Mouse (Mus musculus) liver, adult 2 months (tissue): Measurements from ENCODE around the gene Spata18. TPM values are rescaled to one million over a fixed set of nuclear protein-coding genes. Genes with fewer than 3 reads are reported as not detected.

Source experiments
- DNase-seq: peaks from one replicate; pipeline ENCODE4 v3.0.0-alpha.2; 2011; ENCODE audit warnings: low read depth, low spot score; ENCODE audit errors: extremely low read depth
- H3K27ac ChIP-seq: fragments of 200-500 bp; replicated peaks from 2 replicates; pipeline ENCODE4 v1.5.1; 2012; ENCODE audit warnings: low read depth, mild to moderate bottlenecking, control low read depth, inconsistent platforms, low read length; ENCODE audit not compliant: insufficient read depth
- H3K27me3 ChIP-seq: fragments of 200-500 bp; 2 replicates; pipeline ENCODE4 v1.6.1; 2012; ENCODE audit warnings: mild to moderate bottlenecking, moderate library complexity, low read length, inconsistent platforms; ENCODE audit not compliant: control insufficient read depth, insufficient read depth
- H3K36me3 ChIP-seq: fragments of 200-500 bp; 2 replicates; pipeline ENCODE4 v1.6.1; 2012; ENCODE audit warnings: low read length, inconsistent platforms; ENCODE audit not compliant: control insufficient read depth, insufficient read depth
- H3K4me1 ChIP-seq: fragments of 200-500 bp; 2 replicates; pipeline ENCODE4 v1.6.1; 2011; ENCODE audit warnings: low read length; ENCODE audit not compliant: control insufficient read depth, insufficient read depth
- H3K4me3 ChIP-seq: fragments of 200-500 bp; 2 replicates; pipeline ENCODE4 v1.5.1; 2011; ENCODE audit warnings: low read depth, mild to moderate bottlenecking, control low read depth, low read length, moderate library complexity; ENCODE audit not compliant: insufficient read depth
- H3K79me2 ChIP-seq: fragments of 200-500 bp; 2 replicates; pipeline ENCODE4 v1.6.1; 2012; ENCODE audit warnings: inconsistent platforms, mild to moderate bottlenecking, low read length, moderate library complexity; ENCODE audit not compliant: control insufficient read depth, insufficient read depth
- H3K9ac ChIP-seq: fragments of 200-500 bp; 2 replicates; pipeline ENCODE4 v1.6.1; 2012; ENCODE audit warnings: low read depth, mild to moderate bottlenecking, control low read depth, inconsistent platforms, low read length
- CTCF ChIP-seq: fragments of 200-500 bp; IDR thresholded peaks from 2 replicates; pipeline ENCODE4 v1.5.1; 2011; ENCODE audit warnings: low read depth, low read length, control low read depth
- POLR2A ChIP-seq: fragments of 200-500 bp; IDR thresholded peaks from 2 replicates; pipeline ENCODE4 v1.6.1; 2011; ENCODE audit warnings: low read length, control low read depth; ENCODE audit not compliant: insufficient read depth; ENCODE audit errors: extremely low read depth
- WGBS: fragments of 180-500 bp; shearing (Covaris S2); methylation state at CpG from one replicate; pipeline ENCODE4 v1.1.7; 2018; 5-methylcytosine and 5-hydroxymethylcytosine counted together
- polyA plus RNA-seq: library from polyadenylated mRNA; depleted of rRNA; stranded (reverse); fragments of >200 nt; gene quantifications from 2 replicates; pipeline ENCODE4 v1.2.3, GENCODE M21; 2012
- total RNA-seq: library from RNA; depleted of rRNA; stranded (reverse); fragments of >200 nt; gene quantifications from 2 replicates; pipeline ENCODE4 v1.2.3, GENCODE M21; 2014

Gene Spata18
- total and polyA plus RNA-seq, 2 experiments = not detected

- WGBS = 48% methylated on average over 26 of the region's 26 CpGs
- H3K4me1 ChIP-seq = no peaks in the 10 kb centered on the region
- H3K27ac ChIP-seq = no peak overlapping the region
- no peak overlapping the region for H3K4me3 ChIP-seq
- no peak for DNase-seq
- no peak for TF ChIP-seq CTCF
- no peak for TF ChIP-seq POLR2A
- H3K79me2 ChIP-seq = no peaks in the 10 kb centered on the region
- peaks cover 6% of the 10 kb centered on the region; the same call in 1 of the 2 replicates for H3K27me3 ChIP-seq
- H3K9ac ChIP-seq = no peak overlapping the region
- no peaks in the 10 kb centered on the region for H3K36me3 ChIP-seq
Measured at GRCm38 (mm10) chr5:73669386-73669785, 18.2 kb downstream of the Spata18 start.

DNA sequence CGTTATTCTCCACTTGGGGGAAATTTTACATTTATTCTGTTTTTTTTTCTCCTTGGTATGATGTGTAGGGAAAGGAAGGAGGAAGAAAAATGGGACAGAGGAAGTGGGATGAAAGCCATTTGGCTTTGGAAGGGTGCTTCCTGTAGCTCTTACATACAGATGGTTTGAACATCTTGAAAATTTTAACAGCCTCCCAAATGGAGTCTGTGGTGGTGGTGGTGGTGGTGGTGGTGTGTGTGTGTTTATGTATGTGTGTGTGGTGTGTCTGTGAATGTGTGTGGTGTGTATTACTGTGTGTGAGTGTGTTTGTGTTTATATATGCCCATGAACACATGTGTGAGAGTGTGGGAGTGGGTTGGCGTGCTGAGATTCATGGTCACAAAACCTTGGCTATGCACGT lies 24.4 kb downstream of the Spata18 start:
- no peak for DNase-seq
- TF ChIP-seq POLR2A (no peak), CTCF (no peak)
- WGBS = 85% methylated on average over 3 of the region's 3 CpGs
- Histone ChIP-seq H3K36me3 (no peaks in the 10 kb centered on the region), H3K4me3 (no peak overlapping the region), H3K4me1 (no peaks in the 10 kb centered on the region), H3K79me2 (no peaks in the 10 kb centered on the region), H3K27ac (no peak overlapping the region), H3K9ac (no peak overlapping the region), H3K27me3 (no peaks in the 10 kb centered on the region)

DNA sequence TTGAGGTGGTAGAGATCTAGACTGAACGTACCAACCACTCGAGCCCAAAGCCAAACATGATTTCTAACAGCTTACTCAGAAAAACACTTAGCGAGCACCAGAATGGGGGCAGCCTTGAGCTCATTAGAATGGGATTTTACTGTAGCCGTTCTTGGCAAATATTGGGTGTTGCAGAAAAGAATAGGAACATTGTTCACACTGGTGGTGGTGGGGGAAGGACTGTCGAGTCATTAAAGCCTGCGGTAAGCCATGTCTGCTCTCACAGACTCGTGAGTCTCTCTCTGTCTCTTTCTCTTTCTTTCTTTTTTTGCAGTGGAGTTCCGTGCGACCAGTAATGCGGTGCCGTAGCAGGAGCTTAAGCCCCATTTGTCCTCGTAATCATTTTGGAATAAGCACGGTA lies 25.4 kb downstream of the Spata18 start:
- TF ChIP-seq CTCF = no peak
- no peak for TF ChIP-seq POLR2A
- WGBS = 61% methylated on average over 13 of the region's 13 CpGs
- no peak for DNase-seq

DNA sequence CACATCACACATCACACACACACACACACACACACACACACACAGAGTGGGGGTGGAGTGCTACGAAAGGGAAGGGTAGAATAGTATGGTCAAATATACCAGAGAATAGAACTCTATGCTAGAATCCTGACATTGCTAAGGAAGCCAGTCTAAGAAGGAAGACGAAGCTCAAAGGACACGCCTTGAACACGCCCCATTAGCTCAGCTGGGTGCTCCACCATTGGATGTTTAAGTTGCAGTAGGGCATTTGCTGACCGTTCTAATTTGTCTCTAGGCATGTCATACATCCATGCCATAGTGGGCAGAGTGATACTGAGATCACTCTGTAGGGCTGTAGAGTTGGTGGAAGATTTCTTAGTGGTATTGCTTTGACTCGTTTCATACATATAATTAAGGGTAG lies 32.0 kb downstream of the Spata18 start:
- Histone ChIP-seq H3K4me1 (no peaks in the 10 kb centered on the region), H3K4me3 (no peak overlapping the region), H3K36me3 (no peaks in the 10 kb centered on the region), H3K27me3 (no peaks in the 10 kb centered on the region), H3K79me2 (no peaks in the 10 kb centered on the region), H3K27ac (no peak overlapping the region), H3K9ac (no peak overlapping the region)
- TF ChIP-seq CTCF = no peak
- TF ChIP-seq POLR2A = no peak
- 80% methylated on average over 6 of the region's 6 CpGs for WGBS
- DNase-seq = no peak

More for the DNA sequence above, 25.4 kb downstream of the Spata18 start:
- H3K27ac ChIP-seq = no peak overlapping the region
- H3K9ac ChIP-seq = no peak overlapping the region
- H3K4me1 ChIP-seq = no peaks in the 10 kb centered on the region
- H3K4me3 ChIP-seq = no peak overlapping the region
- H3K36me3 ChIP-seq = no peaks in the 10 kb centered on the region
- H3K79me2 ChIP-seq = no peaks in the 10 kb centered on the region
- no peaks in the 10 kb centered on the region for H3K27me3 ChIP-seq

DNA sequence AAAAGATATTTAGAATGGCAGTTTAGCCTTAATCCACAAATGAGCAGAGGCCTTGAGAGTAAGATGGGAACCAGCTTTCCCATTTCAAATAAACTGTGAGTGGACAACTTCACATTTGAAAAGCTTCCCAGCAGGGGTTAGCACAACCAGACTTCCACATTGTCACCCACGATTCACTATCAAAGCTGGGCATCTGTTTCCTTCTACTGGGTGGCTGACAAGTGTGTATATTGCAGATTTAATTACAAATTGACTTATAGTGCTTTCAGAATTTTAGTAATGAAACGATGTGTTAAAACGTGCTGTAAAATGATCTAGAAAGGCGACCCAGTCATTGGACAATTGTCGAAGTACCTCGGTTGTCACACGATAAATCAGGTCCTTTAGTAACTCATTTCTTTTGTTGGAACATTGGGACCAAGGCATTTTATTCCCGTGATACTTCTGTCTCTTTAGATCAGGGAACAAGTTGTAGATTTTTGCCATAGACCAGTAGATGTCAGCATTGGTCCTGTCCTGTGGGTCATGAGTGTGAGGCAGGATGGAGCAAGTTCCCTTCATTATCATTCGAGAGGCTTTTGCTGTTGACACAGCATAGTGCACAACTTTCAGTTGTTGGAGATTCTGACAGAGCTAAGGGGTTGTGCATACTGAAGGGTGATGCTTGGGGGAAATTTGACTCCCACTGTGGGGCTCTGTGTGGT lies 32.7 kb downstream of the Spata18 start:
- no peaks in the 10 kb centered on the region for H3K27me3 ChIP-seq
- no peaks in the 10 kb centered on the region for H3K4me1 ChIP-seq
- 59% methylated on average over 9 of the region's 9 CpGs for WGBS
- no peaks in the 10 kb centered on the region for H3K79me2 ChIP-seq
- H3K27ac ChIP-seq = no peak overlapping the region
- TF ChIP-seq CTCF = no peak
- TF ChIP-seq POLR2A = no peak
- H3K9ac ChIP-seq = no peak overlapping the region
- H3K4me3 ChIP-seq = no peak overlapping the region
- DNase-seq = no peak
- H3K36me3 ChIP-seq = no peaks in the 10 kb centered on the region

DNA sequence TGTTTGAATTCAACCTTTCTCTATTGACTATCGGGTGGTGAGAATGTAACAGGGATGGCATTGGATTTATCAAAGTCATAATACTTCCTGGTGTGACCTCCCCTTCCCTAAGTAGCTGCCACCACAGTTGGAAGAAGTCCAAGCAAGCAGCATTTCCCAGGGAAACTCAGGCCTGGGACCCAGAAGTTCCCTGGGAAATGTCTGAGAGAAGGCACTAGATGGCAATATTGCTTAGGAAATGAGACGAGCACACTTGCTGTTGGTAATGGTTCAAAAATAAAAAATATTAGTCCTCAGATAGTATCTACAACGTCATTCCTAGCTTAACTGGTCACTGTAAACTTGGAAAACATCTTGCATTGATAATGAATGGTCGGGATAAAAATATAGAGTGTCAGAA lies 35.0 kb downstream of the Spata18 start:
- WGBS = 29% methylated on average over 4 of the region's 4 CpGs
- no peaks in the 10 kb centered on the region for H3K4me1 ChIP-seq
- H3K9ac ChIP-seq = no peak overlapping the region
- no peaks in the 10 kb centered on the region for H3K36me3 ChIP-seq
- TF ChIP-seq POLR2A (no peak), CTCF (no peak)
- no peaks in the 10 kb centered on the region for H3K27me3 ChIP-seq
- H3K27ac ChIP-seq = no peak overlapping the region
- H3K79me2 ChIP-seq = no peaks in the 10 kb centered on the region
- H3K4me3 ChIP-seq = no peak overlapping the region
- peak; percentile 10 for DNase-seq
